Mouse (Mus musculus): ENCODE data around the gene Olfr789. TPM values are rescaled to one million over a fixed set of nuclear protein-coding genes. Genes with fewer than 3 reads are reported as not detected.

Olfr789 gene
- polyA plus RNA-seq (2014; fragmentation: Illumina TruSeq; extraction: RNeasy Lipid Tissue Mini Kit (QIAGEN cat#74804); ENCODE audit: insufficient read depth, low read depth, low replicate concordance), result not detected

DNA sequence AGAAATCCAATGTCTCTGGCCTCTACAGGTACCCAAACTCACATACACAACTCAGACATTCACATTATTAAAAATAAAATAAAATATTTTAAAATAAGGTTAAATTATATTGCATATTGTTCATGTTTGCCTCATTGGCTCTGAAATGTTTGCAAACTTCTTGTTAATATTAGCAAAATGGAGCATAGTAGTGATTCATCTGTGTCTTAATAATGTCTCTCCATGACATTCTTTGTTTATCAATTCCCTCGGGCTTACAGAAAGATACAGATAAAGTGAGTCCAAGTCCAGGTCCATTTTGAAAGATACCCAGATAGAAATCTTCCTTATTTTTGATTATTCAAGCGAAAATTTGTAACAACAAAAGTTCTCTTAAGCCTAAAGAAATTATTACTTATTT is at the start of gene Olfr789:
Gene Olfr789 (plus strand): TSS at position 301 of the 400 bp plus-strand sequence.

DNA sequence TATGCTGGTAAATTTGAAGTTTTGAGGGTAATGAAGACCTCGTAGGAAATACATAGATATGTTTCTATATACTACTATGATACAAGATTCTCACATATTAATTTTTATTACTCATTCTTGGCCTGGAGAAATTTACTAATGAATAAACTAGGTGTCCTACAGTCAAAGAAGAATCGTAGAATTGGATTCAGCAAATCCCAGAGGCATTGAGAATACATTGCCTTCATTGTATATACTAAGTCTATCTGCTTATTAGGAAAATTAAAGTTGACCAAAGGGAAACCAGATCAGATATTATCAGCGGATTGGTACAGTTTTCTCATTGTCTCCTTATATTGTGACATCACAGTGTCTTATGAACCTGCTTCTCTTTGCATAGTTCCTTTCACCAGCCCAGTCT is 23.0 kb upstream of the Olfr789 start, which contains the start of gene Olfr787:
Gene Olfr787 (plus strand): TSS at position 301 of the 400 bp plus-strand sequence.

DNA sequence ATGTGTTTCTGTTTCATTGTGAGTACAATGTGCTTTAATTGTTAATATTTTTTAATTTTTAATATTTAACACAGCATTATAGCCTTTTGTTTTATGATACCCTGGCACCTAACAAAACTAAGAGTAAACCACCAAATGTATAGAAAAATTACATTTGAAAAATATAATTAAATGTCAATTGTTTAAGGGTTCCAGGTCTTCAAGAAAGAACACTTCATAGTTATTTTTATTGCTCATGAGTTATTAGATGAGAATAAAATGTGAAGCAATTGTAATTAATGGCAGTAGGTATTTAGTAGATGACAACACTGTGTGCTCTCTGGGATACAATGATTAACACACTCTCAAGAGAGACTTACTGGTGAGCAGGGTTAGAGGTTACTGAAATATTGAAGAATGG is 13.9 kb upstream of the Olfr789 start, which contains the start of gene Olfr788:
Gene Olfr788 (plus strand): TSS at position 301 of the 400 bp plus-strand sequence.

GRCm38 (mm10) chr10:129498192-129498591 is 13.6 kb downstream of the Olfr789 start, which contains the start of gene Olfr790:
TSS of gene Olfr790 (plus strand) at chr10:129498492.

DNA sequence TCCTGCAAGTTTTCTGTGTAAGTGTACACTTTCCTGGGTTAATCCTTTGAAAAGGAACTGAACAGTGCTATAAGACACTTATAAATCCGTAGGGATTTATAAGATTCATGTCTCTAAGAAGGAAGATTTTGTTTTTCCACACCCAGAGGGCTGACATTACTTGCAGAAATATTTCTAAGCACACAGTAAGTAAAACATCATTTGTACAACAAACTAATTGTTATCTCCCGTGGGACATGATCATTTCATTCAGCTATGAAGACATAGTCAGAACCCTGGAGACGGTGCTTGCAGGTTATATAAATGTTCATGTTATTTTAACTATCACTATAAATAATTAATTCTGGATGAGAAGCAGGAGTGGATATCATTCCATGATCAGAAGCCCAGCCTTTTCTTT is 36.9 kb downstream of the Olfr789 start, which contains the start of gene Olfr791:
Gene Olfr791 (plus strand): TSS at position 301 of the 400 bp plus-strand sequence.

DNA sequence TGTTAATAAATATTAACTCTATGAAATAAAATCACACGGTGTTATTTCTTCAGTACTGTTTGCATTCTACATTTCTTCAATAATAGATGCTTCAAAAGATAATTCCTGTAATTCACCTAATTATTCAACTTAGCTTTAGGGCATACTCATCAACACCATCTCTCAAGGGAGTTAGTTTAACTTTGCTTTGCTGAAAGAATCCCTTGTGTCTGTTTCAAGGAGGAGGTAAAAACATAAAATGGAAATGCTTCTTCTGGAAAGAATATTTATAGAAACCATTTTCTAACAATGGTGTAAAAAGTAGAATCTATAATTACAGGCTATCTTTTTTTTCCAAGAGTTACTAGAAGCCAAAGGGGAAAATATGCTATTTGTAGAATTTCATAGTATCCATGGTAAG is 54.3 kb downstream of the Olfr789 start, which contains the start of gene Olfr792:
Gene Olfr792 (plus strand): TSS at position 301 of the 400 bp plus-strand sequence.

Other genes with a start within 250 kb of the Olfr789 start
- not detected for gene Olfr774, start 248.5 kb upstream of the Olfr789 start, polyA plus RNA-seq (2014; fragmentation: Illumina TruSeq; extraction: RNeasy Lipid Tissue Mini Kit (QIAGEN cat#74804); ENCODE audit: insufficient read depth, low read depth, low replicate concordance)
- not detected for gene Olfr775, start 236.3 kb upstream of the Olfr789 start, polyA plus RNA-seq (2014; fragmentation: Illumina TruSeq; extraction: RNeasy Lipid Tissue Mini Kit (QIAGEN cat#74804); ENCODE audit: insufficient read depth, low read depth, low replicate concordance)
- not detected for gene Olfr776, start 225.6 kb upstream of the Olfr789 start, polyA plus RNA-seq (2014; fragmentation: Illumina TruSeq; extraction: RNeasy Lipid Tissue Mini Kit (QIAGEN cat#74804); ENCODE audit: insufficient read depth, low read depth, low replicate concordance)
- not detected for gene Olfr777, start 213.3 kb upstream of the Olfr789 start, polyA plus RNA-seq (2014; fragmentation: Illumina TruSeq; extraction: RNeasy Lipid Tissue Mini Kit (QIAGEN cat#74804); ENCODE audit: insufficient read depth, low read depth, low replicate concordance)
- not detected for gene Olfr780, start 166.6 kb upstream of the Olfr789 start, polyA plus RNA-seq (2014; fragmentation: Illumina TruSeq; extraction: RNeasy Lipid Tissue Mini Kit (QIAGEN cat#74804); ENCODE audit: insufficient read depth, low read depth, low replicate concordance)
- not detected for gene Olfr781, start 155.9 kb upstream of the Olfr789 start, polyA plus RNA-seq (2014; fragmentation: Illumina TruSeq; extraction: RNeasy Lipid Tissue Mini Kit (QIAGEN cat#74804); ENCODE audit: insufficient read depth, low read depth, low replicate concordance)
- gene Olfr782, start 135.9 kb upstream of the Olfr789 start, polyA plus RNA-seq (2014; fragmentation: Illumina TruSeq; extraction: RNeasy Lipid Tissue Mini Kit (QIAGEN cat#74804); ENCODE audit: insufficient read depth, low read depth, low replicate concordance), result not detected
- gene Olfr784, start 100.7 kb upstream of the Olfr789 start, polyA plus RNA-seq (2014; fragmentation: Illumina TruSeq; extraction: RNeasy Lipid Tissue Mini Kit (QIAGEN cat#74804); ENCODE audit: insufficient read depth, low read depth, low replicate concordance), result not detected
- not detected for gene Olfr785, start 79.3 kb upstream of the Olfr789 start, polyA plus RNA-seq (2014; fragmentation: Illumina TruSeq; extraction: RNeasy Lipid Tissue Mini Kit (QIAGEN cat#74804); ENCODE audit: insufficient read depth, low read depth, low replicate concordance)
- not detected for gene Olfr786, start 57.4 kb upstream of the Olfr789 start, polyA plus RNA-seq (2014; fragmentation: Illumina TruSeq; extraction: RNeasy Lipid Tissue Mini Kit (QIAGEN cat#74804); ENCODE audit: insufficient read depth, low read depth, low replicate concordance)
- gene Olfr787, start 22.9 kb upstream of the Olfr789 start, polyA plus RNA-seq (2014; fragmentation: Illumina TruSeq; extraction: RNeasy Lipid Tissue Mini Kit (QIAGEN cat#74804); ENCODE audit: insufficient read depth, low read depth, low replicate concordance), result not detected
- not detected for gene Olfr788, start 13.8 kb upstream of the Olfr789 start, polyA plus RNA-seq (2014; fragmentation: Illumina TruSeq; extraction: RNeasy Lipid Tissue Mini Kit (QIAGEN cat#74804); ENCODE audit: insufficient read depth, low read depth, low replicate concordance)
- not detected for gene Olfr790, start 13.7 kb downstream of the Olfr789 start, polyA plus RNA-seq (2014; fragmentation: Illumina TruSeq; extraction: RNeasy Lipid Tissue Mini Kit (QIAGEN cat#74804); ENCODE audit: insufficient read depth, low read depth, low replicate concordance)
- gene Olfr791, start 37.0 kb downstream of the Olfr789 start, polyA plus RNA-seq (2014; fragmentation: Illumina TruSeq; extraction: RNeasy Lipid Tissue Mini Kit (QIAGEN cat#74804); ENCODE audit: insufficient read depth, low read depth, low replicate concordance), result not detected
- gene Olfr792, start 54.4 kb downstream of the Olfr789 start, polyA plus RNA-seq (2014; fragmentation: Illumina TruSeq; extraction: RNeasy Lipid Tissue Mini Kit (QIAGEN cat#74804); ENCODE audit: insufficient read depth, low read depth, low replicate concordance), result not detected
- gene Olfr794, start 82.9 kb downstream of the Olfr789 start, polyA plus RNA-seq (2014; fragmentation: Illumina TruSeq; extraction: RNeasy Lipid Tissue Mini Kit (QIAGEN cat#74804); ENCODE audit: insufficient read depth, low read depth, low replicate concordance), result not detected
- gene Olfr796, start 127.8 kb downstream of the Olfr789 start, polyA plus RNA-seq (2014; fragmentation: Illumina TruSeq; extraction: RNeasy Lipid Tissue Mini Kit (QIAGEN cat#74804); ENCODE audit: insufficient read depth, low read depth, low replicate concordance), result not detected
- not detected for gene Olfr798, start 143.2 kb downstream of the Olfr789 start, polyA plus RNA-seq (2014; fragmentation: Illumina TruSeq; extraction: RNeasy Lipid Tissue Mini Kit (QIAGEN cat#74804); ENCODE audit: insufficient read depth, low read depth, low replicate concordance)
- gene Olfr799, start 152.7 kb downstream of the Olfr789 start, polyA plus RNA-seq (2014; fragmentation: Illumina TruSeq; extraction: RNeasy Lipid Tissue Mini Kit (QIAGEN cat#74804); ENCODE audit: insufficient read depth, low read depth, low replicate concordance), result not detected
- not detected for gene Olfr800, start 172.9 kb downstream of the Olfr789 start, polyA plus RNA-seq (2014; fragmentation: Illumina TruSeq; extraction: RNeasy Lipid Tissue Mini Kit (QIAGEN cat#74804); ENCODE audit: insufficient read depth, low read depth, low replicate concordance)
- not detected for gene Olfr801, start 189.1 kb downstream of the Olfr789 start, polyA plus RNA-seq (2014; fragmentation: Illumina TruSeq; extraction: RNeasy Lipid Tissue Mini Kit (QIAGEN cat#74804); ENCODE audit: insufficient read depth, low read depth, low replicate concordance)
- not detected for gene Olfr802, start 203.4 kb downstream of the Olfr789 start, polyA plus RNA-seq (2014; fragmentation: Illumina TruSeq; extraction: RNeasy Lipid Tissue Mini Kit (QIAGEN cat#74804); ENCODE audit: insufficient read depth, low read depth, low replicate concordance)
- gene Olfr803, start 209.5 kb downstream of the Olfr789 start, polyA plus RNA-seq (2014; fragmentation: Illumina TruSeq; extraction: RNeasy Lipid Tissue Mini Kit (QIAGEN cat#74804); ENCODE audit: insufficient read depth, low read depth, low replicate concordance), result not detected
- gene Olfr804, start 218.5 kb downstream of the Olfr789 start, polyA plus RNA-seq (2014; fragmentation: Illumina TruSeq; extraction: RNeasy Lipid Tissue Mini Kit (QIAGEN cat#74804); ENCODE audit: insufficient read depth, low read depth, low replicate concordance), result not detected
- not detected for gene Olfr805, start 244.6 kb downstream of the Olfr789 start, polyA plus RNA-seq (2014; fragmentation: Illumina TruSeq; extraction: RNeasy Lipid Tissue Mini Kit (QIAGEN cat#74804); ENCODE audit: insufficient read depth, low read depth, low replicate concordance)